Mouse (Mus musculus) left cerebral cortex, postnatal 36 days (tissue): Measurements from ENCODE around the gene Rabgap1. TPM values are rescaled to one million over a fixed set of nuclear protein-coding genes. Genes with fewer than 3 reads are reported as not detected.
"Not testable (repeated sequence)": the region's sequence is repeated elsewhere in the genome, so short reads cannot be mapped to it uniquely, and the experiment has no call there.

Source experiments
- DNase-seq, 2 experiments: peaks; one replicate each; pipeline ENCODE4 v3.0.0; 2021 to 2022; ENCODE audit warnings: low spot score in 2 of 2, mixed read lengths in 1 of 2
- intact Hi-C: fragments of 180-260 bp; cut with DNase I; formaldehyde crosslinking; loops from one replicate; pipeline ENCODE4 v1.15.1; 2025
- total RNA-seq, 2 experiments: library from RNA; stranded (reverse); gene quantifications; 2 replicates each; pipeline ENCODE4 v1.2.3; 2021

Gene Rabgap1
- total RNA-seq, 2 experiments from 2014 or later: 89.5 to 97.3 TPM

- intact Hi-C loops, DNase-seq: not testable (repeated sequence)
These were observed 62.8 kb downstream of the Rabgap1 start for GRCm38 (mm10) chr2:37505856-37506255.

GRCm38 (mm10) chr2:37511134-37511901 is 68.2 kb downstream of the Rabgap1 start:
- DNase-seq: no peak
- intact Hi-C loops: no loop called here

- intact Hi-C loops: loop anchor here (5.0 kb wide), 1 partner anchor 256 kb away; no protein-coding TSS in a partner anchor
- no peak for DNase-seq
These were observed 73.1 kb downstream of the Rabgap1 start, which contains the start of gene Gpr21 for GRCm38 (mm10) chr2:37516030-37516710. Gpr21 (plus strand) TSS chr2:37516332.

- DNase-seq: peak; percentile 26 to 28
- intact Hi-C loops: loop anchor here (5.0 kb wide), 1 partner anchor 255 kb away; no protein-coding TSS in a partner anchor
These were observed 73.9 kb downstream of the Rabgap1 start for GRCm38 (mm10) chr2:37516922-37517462.

GRCm38 (mm10) chr2:37518561-37519285 is 75.6 kb downstream of the Rabgap1 start:
- intact Hi-C loops: loop anchor here (5.0 kb wide), 1 partner anchor 254 kb away; no protein-coding TSS in a partner anchor
- no peak for DNase-seq

GRCm38 (mm10) chr2:37519286-37519640 is 76.2 kb downstream of the Rabgap1 start:
- intact Hi-C loops: loop anchor here (5.0 kb wide), 1 partner anchor 253 kb away; no protein-coding TSS in a partner anchor
- no peak for DNase-seq

GRCm38 (mm10) chr2:37527587-37527986 is 84.5 kb downstream of the Rabgap1 start:
- intact Hi-C loops: no loop called here
- DNase-seq: no peak

- no peak for DNase-seq
- intact Hi-C loops: no loop called here
These were observed 86.3 kb downstream of the Rabgap1 start for GRCm38 (mm10) chr2:37529397-37529796.

GRCm38 (mm10) chr2:37530766-37531165 is 87.7 kb downstream of the Rabgap1 start:
- DNase-seq: no peak
- intact Hi-C loops: no loop called here

GRCm38 (mm10) chr2:37531639-37532038 is 88.6 kb downstream of the Rabgap1 start:
- DNase-seq: no peak
- intact Hi-C loops: no loop called here

GRCm38 (mm10) chr2:37549346-37550012 is 106.4 kb downstream of the Rabgap1 start:
- DNase-seq: no peak
- intact Hi-C loops: no loop called here

- no peak for DNase-seq
- intact Hi-C loops: no loop called here
These were observed 113.3 kb downstream of the Rabgap1 start for GRCm38 (mm10) chr2:37556366-37556765.

GRCm38 (mm10) chr2:37565579-37565978 is 122.5 kb downstream of the Rabgap1 start:
- intact Hi-C loops: no loop called here

GRCm38 (mm10) chr2:37566035-37566434 is 123.0 kb downstream of the Rabgap1 start:
- DNase-seq: no peak
- intact Hi-C loops: no loop called here

More at GRCm38 (mm10) chr2:37565579-37565978, 122.5 kb downstream of the Rabgap1 start:
- DNase-seq: no peak

- intact Hi-C loops: loop anchor here (5.0 kb wide), 1 partner anchor 202 kb away; no protein-coding TSS in a partner anchor
- DNase-seq: no peak
These were observed 126.8 kb downstream of the Rabgap1 start for GRCm38 (mm10) chr2:37569888-37570287.

GRCm38 (mm10) chr2:37570703-37571102 is 127.6 kb downstream of the Rabgap1 start:
- intact Hi-C loops: loop anchor here (5.0 kb wide), 1 partner anchor 202 kb away; no protein-coding TSS in a partner anchor
- no peak for DNase-seq

GRCm38 (mm10) chr2:37572141-37572540 is 129.1 kb downstream of the Rabgap1 start:
- no peak for DNase-seq
- intact Hi-C loops: loop anchor here (5.0 kb wide), 1 partner anchor 200 kb away; no protein-coding TSS in a partner anchor

- intact Hi-C loops: no loop called here
- DNase-seq: no peak
These were observed 133.6 kb downstream of the Rabgap1 start for GRCm38 (mm10) chr2:37576661-37577060.

- intact Hi-C loops: no loop called here
- DNase-seq: no peak
These were observed 135.1 kb downstream of the Rabgap1 start for GRCm38 (mm10) chr2:37578185-37578584.
